Mouse (Mus musculus): ENCODE results near the gene Serpini1.

DNA sequence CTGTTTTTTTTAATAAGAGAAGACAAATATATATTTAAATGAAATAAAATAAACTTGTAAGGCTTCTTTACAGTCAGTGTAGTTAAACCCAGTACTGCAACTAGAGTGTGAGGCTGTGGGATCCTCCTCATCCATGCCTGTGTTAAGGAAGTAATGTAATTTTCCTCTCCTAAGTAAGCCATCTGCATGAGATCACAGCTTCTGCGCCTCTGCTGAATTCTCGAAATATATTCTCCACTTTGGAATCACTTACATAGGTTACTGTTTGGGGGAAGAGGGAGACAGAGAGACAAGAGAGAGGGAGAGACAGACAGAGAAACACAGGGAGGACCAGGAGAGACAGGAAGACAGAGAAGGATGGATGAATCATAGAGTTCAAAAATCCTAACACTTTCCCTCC, 67.3 kb downstream of the Serpini1 start:
- TF ChIP-seq POLR2A (IDR thresholded peaks at IDR 0.05; ENCODE audit: low read depth, low read length) (no peak), CTCF (IDR thresholded peaks at IDR 0.05; ENCODE audit: extremely low read depth, insufficient read length, insufficient replicate concordance, low read depth, low read length) (no peak)

Measured in small intestine, adult 2 months (tissue).